Mouse (Mus musculus) testis, adult 2 months (tissue): ENCODE measurements around the gene Pgf.

Experiments used
- CTCF ChIP-seq: fragments of 200-500 bp; IDR thresholded peaks from 2 replicates; pipeline ENCODE4 v1.5.1; 2012; ENCODE audit warnings: low read depth, mild to moderate bottlenecking, inconsistent platforms, low read length, moderate library complexity; ENCODE audit not compliant: control insufficient read depth, insufficient read depth, insufficient replicate concordance
- POLR2A ChIP-seq: fragments of 200-500 bp; IDR thresholded peaks from 2 replicates; pipeline ENCODE4 v1.6.1; 2012; ENCODE audit warnings: low read depth, mild to moderate bottlenecking, inconsistent platforms, low read length, moderate library complexity; ENCODE audit not compliant: control insufficient read depth

- TF ChIP-seq CTCF (no peak), POLR2A (no peak)
Measured at GRCm38 (mm10) chr12:85170284-85170947, 7.2 kb downstream of the Pgf start.
